Mouse (Mus musculus) kidney, postnatal 10 days (tissue): Measurements from ENCODE around the gene Txn2.
A peak's percentile ranks its signal among the peaks of the same experiment; 100 is the strongest.

ENCODE experiments used
- DNase-seq: peaks from one replicate; pipeline ENCODE4 v3.0.0; 2021; ENCODE audit warnings: mixed read lengths

Gene Txn2

GRCm38 (mm10) chr15:77933770-77934169 lies 5.0 kb upstream of the Txn2 start:
- DNase-seq = peak; percentile 99

- no peak for DNase-seq
These were observed 4.4 kb upstream of the Txn2 start for GRCm38 (mm10) chr15:77933222-77933621.

- DNase-seq = no peak
These were observed 2.8 kb upstream of the Txn2 start for GRCm38 (mm10) chr15:77931689-77932016.

GRCm38 (mm10) chr15:77930986-77931688 lies 2.3 kb upstream of the Txn2 start:
- no peak for DNase-seq

- no peak for DNase-seq
These were observed 998 bp upstream of the Txn2 start for GRCm38 (mm10) chr15:77929804-77930203.

- no peak for DNase-seq
These were observed 715 bp downstream of the Txn2 start for GRCm38 (mm10) chr15:77928091-77928490.

- DNase-seq = no peak
These were observed 1.9 kb downstream of the Txn2 start for GRCm38 (mm10) chr15:77926921-77927320.

GRCm38 (mm10) chr15:77925195-77925594 lies 3.6 kb downstream of the Txn2 start:
- DNase-seq = no peak

- DNase-seq = no peak
These were observed 5.4 kb downstream of the Txn2 start for GRCm38 (mm10) chr15:77923267-77924035.

GRCm38 (mm10) chr15:77922710-77923109 lies 6.1 kb downstream of the Txn2 start:
- peak; percentile 67 for DNase-seq

GRCm38 (mm10) chr15:77921636-77922035 lies 7.2 kb downstream of the Txn2 start:
- no peak for DNase-seq

- peak; percentile 76 for DNase-seq
These were observed 8.0 kb downstream of the Txn2 start for GRCm38 (mm10) chr15:77920511-77921462.

- DNase-seq = no peak
These were observed 9.4 kb downstream of the Txn2 start for GRCm38 (mm10) chr15:77919441-77919840.

- DNase-seq = peak; percentile 96
These were observed 11.8 kb downstream of the Txn2 start for GRCm38 (mm10) chr15:77916851-77917544.

GRCm38 (mm10) chr15:77915287-77915686 lies 13.5 kb downstream of the Txn2 start:
- DNase-seq = no peak

GRCm38 (mm10) chr15:77914507-77914906 lies 14.3 kb downstream of the Txn2 start:
- no peak for DNase-seq

GRCm38 (mm10) chr15:77913054-77913453 lies 15.8 kb downstream of the Txn2 start:
- no peak for DNase-seq

- no peak for DNase-seq
These were observed 16.2 kb downstream of the Txn2 start for GRCm38 (mm10) chr15:77912585-77912984.

- DNase-seq = no peak
These were observed 16.8 kb downstream of the Txn2 start for GRCm38 (mm10) chr15:77912048-77912447.

- DNase-seq = peak; percentile 74
These were observed 17.7 kb downstream of the Txn2 start for GRCm38 (mm10) chr15:77911065-77911464.

GRCm38 (mm10) chr15:77907646-77908518 lies 20.9 kb downstream of the Txn2 start:
- DNase-seq = no peak

- peak; percentile 61 for DNase-seq
These were observed 22.3 kb downstream of the Txn2 start for GRCm38 (mm10) chr15:77906545-77906944.
